Mouse (Mus musculus) A20 (cell line): ENCODE measurements around the gene Timm8a2.
A peak's percentile ranks its signal among the peaks of the same experiment; 100 is the strongest.

Source experiments
- DNase-seq: peaks from one replicate; pipeline ENCODE4 v3.0.0-alpha.2; 2011; ENCODE audit warnings: low read depth, low spot score

The Timm8a2 gene

DNA sequence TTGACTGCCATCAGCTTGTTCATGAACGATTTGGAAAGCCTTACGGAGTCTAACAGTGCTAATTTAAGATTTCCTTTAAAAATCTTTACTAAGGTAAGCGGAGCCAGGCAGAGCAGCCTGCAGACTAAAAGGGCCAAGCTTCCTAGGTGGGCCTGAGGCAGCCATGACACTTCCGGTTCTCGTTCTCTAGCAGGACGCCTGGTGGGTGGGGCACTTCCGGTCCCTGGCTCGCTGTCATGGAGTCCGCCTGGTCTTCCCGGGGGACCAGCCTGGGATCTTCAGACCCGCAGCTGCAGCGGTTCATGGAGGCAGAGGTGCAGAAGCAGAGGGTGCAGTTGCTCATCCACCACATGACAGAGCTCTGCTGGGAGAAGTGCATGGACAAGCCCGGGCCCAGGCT is at the start of gene Timm8a2:
TSS of gene Timm8a2 (plus strand) at position 224 of the 400 bp plus-strand sequence.
- no peak for DNase-seq

DNA sequence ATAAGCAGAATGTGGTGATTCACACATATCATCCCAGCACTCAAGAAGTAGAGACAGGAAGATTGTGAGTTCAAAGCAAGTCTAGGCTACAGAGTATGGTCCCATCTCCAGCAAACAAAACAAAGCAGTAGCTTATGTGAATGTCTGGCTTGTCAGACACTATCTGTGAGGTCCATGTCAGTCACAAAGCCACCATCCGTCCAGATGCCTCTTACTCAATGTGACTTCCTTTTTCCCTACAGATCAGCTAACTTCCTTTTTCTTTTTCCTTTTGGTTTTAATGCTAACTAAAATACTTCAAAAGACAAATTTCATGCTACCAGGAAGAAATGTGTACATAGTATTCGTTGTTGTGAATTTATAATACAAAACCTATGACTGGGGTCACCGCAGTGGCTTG is 49.0 kb upstream of the Timm8a2 start:
- DNase-seq: no peak

GRCm38 (mm10) chr14:121986028-121986427 is 48.4 kb upstream of the Timm8a2 start:
- no peak for DNase-seq

GRCm38 (mm10) chr14:121987287-121987686 is 47.2 kb upstream of the Timm8a2 start:
- no peak for DNase-seq

DNA sequence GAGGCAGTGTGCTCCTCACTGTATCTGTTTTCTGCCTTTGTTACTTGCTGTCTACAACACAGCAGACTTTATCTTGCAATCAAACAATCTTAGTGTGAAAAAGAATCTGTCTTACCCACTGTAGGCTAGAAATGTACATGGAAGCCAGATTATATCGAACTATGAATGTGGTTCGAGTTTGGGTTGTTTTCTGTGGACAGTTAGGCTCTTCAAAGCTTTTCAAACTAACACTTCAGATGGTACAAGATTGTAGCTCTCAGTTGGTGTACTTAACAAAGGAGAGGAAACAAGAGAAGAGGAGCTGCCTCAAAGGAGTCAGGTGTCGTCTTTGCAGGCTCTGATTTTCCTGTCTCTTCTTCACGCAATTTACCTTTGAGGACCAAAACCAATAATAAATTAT is 46.8 kb upstream of the Timm8a2 start:
- DNase-seq: no peak

DNA sequence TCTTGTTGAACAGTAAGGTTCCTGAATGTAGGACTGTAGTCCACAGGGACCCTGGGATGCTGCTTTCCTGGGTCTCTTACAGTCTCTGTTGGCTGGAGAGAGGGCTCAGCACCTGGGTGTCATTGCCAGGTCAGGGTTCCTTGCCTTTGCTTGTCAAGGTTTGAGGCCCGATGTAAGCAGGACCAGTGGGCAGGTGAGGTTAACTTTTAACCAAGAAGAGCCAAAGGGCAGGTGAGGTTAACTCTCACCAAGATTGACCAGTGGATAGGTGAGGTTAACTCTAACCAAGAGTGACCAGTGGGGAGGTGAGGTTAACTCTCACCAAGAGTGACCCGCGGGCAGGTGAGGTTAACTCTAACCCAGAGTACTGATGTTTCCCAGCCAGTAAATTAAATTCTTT is 45.1 kb upstream of the Timm8a2 start:
- DNase-seq: no peak

- no peak for DNase-seq
Observed at GRCm38 (mm10) chr14:121989869-121990268, 44.6 kb upstream of the Timm8a2 start.

GRCm38 (mm10) chr14:121990897-121991296 is 43.6 kb upstream of the Timm8a2 start:
- DNase-seq: no peak

- no peak for DNase-seq
Observed at GRCm38 (mm10) chr14:121991921-121992320, 42.6 kb upstream of the Timm8a2 start.

DNA sequence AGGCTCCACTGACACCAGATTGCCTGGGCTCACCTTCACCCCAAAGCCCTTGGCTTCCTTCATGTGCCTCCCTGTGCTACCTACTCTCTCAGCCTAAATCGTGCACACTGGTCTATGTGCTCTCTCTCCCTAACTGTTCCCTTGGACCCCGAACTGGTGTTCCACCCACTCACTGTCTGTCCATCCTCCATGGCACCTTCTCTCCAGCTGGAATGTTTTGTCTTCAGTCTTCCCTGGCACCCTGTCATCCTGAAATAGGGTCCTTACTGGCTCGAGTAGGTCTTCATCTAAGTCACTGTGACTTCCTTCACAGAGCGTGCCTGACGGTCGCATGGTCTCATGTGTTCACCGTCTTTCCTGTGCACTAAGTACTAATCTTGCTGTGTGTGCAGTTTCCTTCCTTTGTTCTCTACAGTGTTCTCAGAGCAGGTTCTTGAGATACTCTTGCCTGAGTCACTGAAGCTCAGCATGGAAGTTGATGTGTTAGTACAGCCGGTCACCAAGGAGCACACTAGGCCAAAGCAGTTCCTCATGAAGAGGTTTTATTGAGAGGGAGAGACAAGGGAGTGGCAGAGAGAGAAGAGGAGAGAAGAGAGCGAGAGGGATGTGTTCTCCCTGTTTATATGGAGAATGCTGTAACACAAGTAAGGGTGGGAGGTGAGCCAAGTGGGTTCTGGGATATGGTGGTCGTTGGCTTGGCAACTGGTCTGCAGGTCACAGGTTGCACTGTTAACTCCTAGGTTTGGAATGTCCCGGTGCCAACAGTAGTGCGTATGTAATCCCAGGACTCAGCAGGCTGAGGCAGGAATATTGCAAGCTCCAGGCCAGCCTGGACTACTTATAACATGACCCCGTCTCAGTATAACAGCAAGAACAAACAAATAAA is 41.8 kb upstream of the Timm8a2 start:
- no peak for DNase-seq

DNA sequence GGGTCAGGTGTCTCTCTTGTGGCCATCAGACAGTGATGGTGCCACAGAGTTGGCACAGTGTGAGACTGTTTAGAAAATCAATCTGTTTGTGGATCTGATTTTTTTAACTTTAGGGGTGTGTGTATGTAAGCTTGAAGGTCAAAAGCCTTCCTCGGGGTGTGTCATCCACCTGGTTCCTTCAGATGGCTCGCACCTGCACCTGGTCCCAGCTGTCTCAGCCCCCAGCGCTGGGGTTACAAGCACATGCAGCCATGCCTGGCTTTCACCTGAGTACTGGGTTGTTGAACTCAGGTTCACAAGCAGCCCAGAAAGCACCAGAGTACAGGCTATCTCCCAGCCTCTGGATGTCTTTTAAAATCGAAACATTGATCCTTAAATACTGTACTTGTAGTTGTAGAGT is 40.9 kb upstream of the Timm8a2 start:
- DNase-seq: peak; percentile 26

- DNase-seq: no peak
Observed at GRCm38 (mm10) chr14:121994171-121994700, 40.2 kb upstream of the Timm8a2 start.

DNA sequence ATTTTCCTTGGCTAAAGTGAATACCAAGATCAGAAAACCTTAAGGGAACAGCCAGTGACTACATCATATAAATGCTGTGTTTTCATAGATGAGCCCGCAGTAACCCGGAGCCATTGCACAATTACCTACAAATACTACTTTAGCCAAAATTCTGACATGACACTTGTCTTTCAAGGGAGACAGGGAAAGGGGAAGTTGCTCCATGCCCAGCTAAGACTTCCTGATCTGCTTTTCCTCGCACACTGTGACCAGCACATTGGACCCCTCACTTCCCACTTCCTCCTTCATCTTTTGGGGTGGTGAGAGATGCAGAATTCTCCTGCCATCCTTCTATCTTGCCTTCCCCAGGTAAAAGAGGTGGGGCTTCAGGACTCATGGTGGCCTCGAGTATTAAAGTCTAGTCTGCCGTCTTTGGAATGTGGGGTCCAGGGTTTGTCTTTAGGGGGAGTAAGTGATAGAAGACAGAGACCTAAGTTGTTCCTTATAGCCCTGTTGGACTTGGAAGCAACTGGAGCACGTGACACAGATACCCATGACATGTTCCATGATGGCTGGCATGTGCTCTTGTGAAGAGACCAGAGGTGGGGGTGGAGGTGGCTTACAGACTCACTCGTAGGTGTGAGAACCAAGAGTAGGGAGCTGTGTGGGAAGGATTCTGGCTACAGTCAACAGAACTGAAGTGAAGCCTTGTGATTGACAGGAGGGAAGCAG is 39.5 kb upstream of the Timm8a2 start:
- DNase-seq: no peak

GRCm38 (mm10) chr14:121995557-121995870 is 39.0 kb upstream of the Timm8a2 start:
- DNase-seq: no peak

DNA sequence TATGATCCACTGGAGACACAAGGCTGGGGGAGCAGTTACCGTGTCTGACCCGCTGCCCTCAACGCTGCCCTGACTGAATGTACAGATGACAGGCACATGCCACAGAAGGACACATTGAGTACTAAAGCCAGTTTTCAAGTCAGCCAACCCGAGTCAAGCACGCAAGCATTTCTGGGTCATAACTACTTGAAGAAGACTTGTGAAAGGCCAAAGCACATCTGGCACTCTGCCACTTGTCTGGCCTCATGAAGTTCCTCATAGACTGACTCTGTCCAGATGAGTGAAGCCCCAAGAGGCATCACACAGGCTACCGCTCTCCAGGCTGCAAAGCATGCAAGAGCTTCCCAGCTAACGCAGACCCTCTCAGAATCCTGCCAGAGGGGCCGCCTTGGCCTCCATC is 37.7 kb upstream of the Timm8a2 start:
- no peak for DNase-seq

DNA sequence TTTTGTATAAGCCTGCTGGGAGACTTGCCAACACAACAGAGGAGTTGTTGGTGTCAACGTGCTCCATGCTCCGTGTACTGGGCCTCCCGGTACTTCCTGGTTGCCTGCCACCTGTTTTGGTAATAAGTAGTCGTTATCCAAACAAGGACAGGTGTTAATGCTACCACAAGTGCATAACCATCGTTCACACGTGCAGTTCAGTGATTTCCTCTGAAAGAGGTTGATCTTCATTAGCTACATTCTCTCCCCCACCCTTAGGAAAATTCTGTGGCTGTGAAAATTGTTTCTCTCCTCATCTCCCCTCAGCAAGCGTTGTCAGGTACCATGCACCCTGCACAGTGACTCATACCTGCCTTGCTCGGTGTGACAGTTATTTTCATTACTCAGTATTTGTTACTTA is 35.0 kb upstream of the Timm8a2 start:
- no peak for DNase-seq

- no peak for DNase-seq
Observed at GRCm38 (mm10) chr14:122000346-122001105, 33.9 kb upstream of the Timm8a2 start.

- DNase-seq: no peak
Observed at GRCm38 (mm10) chr14:122002224-122002623, 32.2 kb upstream of the Timm8a2 start.

DNA sequence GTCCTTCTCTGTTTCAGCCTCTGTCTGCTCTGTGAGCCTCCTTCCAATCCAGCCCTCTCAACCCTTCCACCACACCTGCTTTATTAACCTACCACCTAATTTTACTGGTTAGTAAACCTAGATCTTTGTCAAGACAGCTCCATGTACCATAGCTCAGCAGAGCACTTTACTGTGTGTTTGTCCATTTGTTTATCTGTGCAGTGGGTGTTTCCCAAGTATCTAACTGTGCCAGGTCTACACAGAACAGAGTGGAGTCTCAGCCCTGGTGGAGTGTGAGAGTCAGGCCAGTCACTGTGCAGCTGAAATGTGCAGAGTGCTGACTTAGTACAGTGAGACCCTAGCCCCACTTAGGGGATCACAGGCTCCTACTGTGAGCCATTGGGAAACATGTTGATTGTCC is 30.7 kb upstream of the Timm8a2 start:
- no peak for DNase-seq

DNA sequence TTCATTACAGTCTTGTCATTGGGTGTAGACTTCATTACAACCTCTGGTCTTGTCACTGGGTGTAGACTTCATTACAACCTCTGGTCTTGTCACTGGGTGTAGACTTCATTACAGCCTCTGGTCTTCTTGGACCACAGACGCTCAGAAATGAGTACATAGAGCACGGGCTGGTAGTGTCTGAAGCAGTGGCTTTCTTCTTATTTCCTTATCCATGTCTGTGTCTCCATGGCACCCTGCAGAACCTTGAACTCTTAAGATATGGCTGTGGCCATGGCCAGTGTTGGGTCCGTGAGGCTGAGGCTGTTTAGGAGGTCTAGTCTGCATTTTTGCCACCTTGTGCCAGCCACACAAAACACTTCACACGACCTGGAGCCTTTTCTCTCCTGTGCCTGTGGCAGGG is 26.2 kb upstream of the Timm8a2 start:
- no peak for DNase-seq

GRCm38 (mm10) chr14:122009502-122009901 is 25.0 kb upstream of the Timm8a2 start:
- peak; percentile 32 for DNase-seq

DNA sequence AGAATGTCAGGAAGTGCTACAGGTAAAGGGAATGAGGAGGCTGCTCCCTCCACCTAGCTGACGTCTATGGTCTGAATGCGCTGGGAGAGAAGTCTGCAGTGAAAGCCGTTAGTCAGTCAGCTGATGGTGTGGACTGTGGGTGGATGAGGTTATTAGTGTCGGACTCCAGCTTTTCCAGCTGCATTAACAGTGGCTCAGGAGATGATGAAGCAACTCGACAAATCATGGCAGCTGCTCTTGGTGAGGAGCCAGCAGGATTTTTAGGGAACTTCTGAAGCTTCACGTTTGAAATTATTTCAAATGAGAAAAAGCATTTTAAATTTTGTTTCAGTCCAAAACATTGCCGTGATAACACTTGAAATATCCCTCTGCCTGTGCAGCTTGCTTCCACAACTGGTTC is 24.2 kb upstream of the Timm8a2 start:
- no peak for DNase-seq
